Mouse (Mus musculus) mesoderm, embryonic 11.5 days (tissue): ENCODE measurements around the gene Cad.
A peak's percentile ranks its signal among the peaks of the same experiment; 100 is the strongest.

Experiments
- DNase-seq: peaks from one replicate; pipeline ENCODE4 v3.0.0-alpha.2; 2012; ENCODE audit warnings: low read depth, low spot score

The Cad gene

GRCm38 (mm10) chr5:31069810-31070209 lies 15.2 kb downstream of the Cad start:
- no peak for DNase-seq

DNA sequence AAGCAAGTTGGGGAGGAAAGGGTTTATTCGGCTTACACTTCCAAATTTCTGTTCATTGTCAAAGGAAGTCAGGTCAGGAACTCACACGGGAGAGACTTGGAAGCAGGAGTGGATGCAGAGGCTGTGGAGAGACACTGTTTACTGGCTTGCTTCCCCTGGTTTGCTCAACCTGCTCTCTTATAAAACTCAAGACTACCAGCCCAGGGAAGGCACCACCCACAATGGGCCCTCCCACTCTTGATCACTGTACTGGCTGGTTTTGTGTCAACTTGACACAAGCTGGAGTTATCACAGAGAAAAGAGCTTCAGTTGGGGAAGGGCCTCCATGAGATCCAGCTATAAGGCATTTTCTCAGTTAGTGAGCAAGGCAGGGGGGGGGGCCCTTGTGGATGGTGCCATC lies 16.5 kb downstream of the Cad start:
- DNase-seq = no peak

DNA sequence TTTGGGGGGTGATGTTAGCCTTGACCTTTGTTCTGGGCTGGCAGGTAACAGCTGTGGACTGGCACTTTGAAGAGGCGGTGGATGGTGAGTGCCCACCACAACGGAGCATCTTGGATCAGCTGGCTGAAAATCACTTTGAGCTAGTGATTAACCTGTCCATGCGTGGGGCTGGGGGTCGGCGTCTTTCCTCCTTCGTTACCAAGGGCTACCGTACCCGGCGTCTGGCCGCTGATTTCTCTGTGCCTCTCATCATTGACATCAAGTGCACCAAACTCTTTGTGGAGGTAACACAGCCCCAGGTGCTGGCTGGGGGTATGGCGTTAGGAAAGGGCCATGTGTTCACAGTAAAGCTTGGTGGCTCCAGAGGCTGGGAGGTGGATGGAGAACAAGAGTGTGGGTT lies 17.2 kb downstream of the Cad start:
- DNase-seq = no peak

DNA sequence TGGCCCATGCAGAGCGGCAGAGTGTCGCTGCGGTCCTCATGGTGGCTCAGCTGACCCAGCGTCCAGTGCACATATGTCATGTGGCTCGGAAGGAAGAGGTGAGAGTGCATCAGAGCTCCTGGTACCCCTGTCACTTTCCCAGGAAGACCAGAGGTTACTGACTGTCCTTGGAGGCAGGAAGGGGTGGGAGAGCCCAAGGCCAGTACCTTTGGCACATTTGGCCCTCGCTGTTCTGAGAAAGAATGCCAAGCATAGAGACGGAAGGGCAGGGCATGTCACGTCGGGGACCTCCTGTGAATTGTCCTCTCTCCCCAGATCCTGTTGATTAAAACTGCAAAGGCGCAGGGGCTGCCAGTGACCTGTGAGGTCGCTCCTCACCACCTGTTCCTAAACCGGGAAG lies 18.6 kb downstream of the Cad start:
- no peak for DNase-seq

DNA sequence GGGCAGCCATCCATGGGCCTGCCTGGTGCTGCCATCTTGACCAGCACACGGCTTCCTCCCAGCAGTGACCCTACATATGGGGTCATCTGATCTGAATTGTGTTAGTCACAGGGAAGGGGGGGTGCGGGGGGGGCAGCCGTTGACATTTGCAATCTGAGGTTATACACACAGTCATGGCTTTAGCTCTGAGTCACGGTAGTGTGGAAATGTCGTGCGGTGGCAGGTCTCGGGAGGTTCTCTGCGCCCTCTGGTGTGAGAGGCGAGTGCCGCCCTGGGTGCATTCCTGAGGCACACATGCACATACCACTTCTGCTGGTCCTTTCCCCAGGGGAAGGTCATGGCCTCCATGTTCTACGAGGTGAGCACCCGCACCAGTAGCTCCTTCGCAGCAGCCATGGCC lies 21.8 kb downstream of the Cad start:
- no peak for DNase-seq

- DNase-seq = no peak
Observed at GRCm38 (mm10) chr5:31080059-31080794, 25.6 kb downstream of the Cad start.

GRCm38 (mm10) chr5:31080795-31081164 lies 26.2 kb downstream of the Cad start:
- DNase-seq = no peak

DNA sequence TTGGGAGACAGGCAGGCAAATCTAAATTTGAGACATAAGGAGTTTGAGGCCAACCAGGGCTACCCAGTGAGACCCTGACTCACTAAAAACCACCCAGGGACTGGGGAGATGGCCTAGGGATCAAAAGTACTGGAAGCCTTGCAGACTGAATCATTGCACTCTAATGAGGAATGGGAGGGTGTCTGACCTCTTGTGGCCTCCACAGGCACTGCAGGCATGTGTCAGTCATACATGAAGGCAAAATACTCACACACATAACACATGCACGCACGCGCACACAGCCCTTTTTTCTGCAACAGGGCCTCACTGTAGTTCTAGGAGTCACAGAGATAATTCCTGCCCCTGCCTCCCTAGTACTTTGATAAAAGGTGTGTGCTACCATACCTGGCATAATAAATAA lies 26.8 kb downstream of the Cad start:
- peak; percentile 60 for DNase-seq

- DNase-seq = peak; percentile 55
Observed at GRCm38 (mm10) chr5:31082355-31082754, 27.8 kb downstream of the Cad start.

DNA sequence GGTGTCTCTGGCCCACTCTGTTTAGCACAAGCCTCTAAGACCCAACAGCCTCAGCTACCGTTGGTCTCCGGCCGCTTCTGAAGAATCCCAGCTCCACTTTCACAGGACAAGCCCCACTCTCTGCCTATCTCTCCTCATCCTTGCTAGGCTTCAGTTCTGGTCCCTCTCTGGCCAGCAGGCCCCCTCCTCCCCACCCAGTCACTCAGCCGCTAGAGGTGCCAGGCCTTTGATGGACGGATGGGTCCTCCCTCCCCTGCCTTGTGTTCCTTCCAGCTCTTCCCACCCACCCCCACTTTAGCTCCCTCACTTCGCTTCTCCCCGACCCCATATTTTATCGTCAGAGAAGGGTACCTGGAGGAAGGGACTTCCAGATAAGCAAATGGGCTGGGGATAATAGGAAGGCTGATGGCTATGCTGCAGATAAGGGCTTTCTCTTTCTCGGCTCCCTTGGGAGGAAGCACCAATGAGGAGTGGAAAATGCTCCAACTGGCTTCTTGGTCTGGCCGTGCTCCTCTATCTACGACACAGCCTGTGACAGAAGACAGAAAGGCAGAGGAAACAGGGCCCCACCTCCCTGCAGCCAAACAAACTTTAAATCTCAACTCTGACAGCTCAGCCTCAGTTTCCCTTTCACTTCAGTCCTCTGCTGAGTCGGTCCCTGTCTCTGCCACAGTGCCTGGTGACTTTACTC lies 28.5 kb downstream of the Cad start:
- DNase-seq = no peak

GRCm38 (mm10) chr5:31083949-31084348 lies 29.4 kb downstream of the Cad start:
- peak; percentile 41 for DNase-seq

DNA sequence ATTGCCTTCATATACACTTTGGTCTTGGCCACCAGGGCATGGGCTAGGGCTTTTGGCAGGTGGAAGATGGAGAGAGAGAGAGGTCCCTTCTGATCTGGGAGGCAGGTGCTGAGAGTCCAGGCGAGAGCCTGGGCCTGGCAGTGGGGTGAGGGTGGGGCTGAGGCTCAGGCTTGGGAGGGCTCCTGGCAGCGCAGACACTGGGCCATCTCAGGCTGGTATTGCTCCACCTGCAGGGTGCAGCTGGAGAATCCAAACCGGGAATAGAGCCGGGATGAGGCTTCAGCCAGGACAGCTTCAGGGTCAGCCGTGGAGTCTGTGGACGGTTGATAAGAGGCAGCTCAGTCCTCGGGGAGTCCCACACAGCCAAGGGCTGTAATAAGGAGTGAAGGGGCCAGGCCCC lies 32.0 kb downstream of the Cad start:
- DNase-seq = no peak

- no peak for DNase-seq
Observed at GRCm38 (mm10) chr5:31087131-31087530, 32.6 kb downstream of the Cad start.

- DNase-seq = no peak
Observed at GRCm38 (mm10) chr5:31092231-31092975, 37.8 kb downstream of the Cad start.

DNA sequence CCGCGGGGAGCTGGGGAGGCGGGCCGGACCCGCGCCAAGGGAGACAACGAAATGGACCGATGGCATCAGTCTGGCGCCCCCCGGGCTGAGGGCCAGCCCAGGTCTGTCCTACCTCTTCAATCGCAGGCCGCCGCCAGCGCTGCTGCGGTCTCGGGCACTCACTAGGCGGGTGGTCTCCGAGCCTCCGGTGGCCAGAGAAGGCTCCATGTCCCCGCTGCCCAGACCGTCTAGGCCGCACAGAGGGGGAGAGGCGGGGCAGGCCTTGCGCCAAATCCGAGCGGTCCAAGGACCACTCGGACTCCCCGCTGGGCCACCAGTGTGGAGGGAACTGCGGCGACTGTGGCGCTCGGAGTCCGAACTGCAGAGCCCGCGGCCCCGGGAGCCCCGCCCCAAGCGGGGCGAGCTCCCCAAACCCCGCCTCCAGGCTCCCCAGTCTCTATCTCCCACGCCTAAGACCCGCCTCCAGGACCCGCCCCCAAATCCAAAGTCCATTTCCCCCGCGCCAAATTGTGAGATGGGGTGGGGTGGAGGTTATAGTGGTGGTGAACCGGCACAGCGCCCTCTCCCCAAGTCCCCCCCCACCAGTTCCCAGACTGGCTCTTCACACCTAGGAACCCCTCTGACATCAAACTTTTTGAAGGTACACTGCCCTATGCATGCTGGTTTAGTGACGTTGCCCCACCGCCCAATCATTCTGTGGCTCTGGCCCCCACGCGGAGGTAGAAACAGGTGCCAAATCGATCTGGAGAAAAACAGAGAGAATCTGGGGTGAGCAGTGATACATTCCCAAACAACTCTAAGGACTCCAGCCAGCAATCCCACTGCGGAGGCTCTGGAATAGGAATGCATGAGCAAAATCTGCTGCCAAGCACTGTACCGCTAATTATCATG lies 38.8 kb downstream of the Cad start:
- DNase-seq = no peak

DNA sequence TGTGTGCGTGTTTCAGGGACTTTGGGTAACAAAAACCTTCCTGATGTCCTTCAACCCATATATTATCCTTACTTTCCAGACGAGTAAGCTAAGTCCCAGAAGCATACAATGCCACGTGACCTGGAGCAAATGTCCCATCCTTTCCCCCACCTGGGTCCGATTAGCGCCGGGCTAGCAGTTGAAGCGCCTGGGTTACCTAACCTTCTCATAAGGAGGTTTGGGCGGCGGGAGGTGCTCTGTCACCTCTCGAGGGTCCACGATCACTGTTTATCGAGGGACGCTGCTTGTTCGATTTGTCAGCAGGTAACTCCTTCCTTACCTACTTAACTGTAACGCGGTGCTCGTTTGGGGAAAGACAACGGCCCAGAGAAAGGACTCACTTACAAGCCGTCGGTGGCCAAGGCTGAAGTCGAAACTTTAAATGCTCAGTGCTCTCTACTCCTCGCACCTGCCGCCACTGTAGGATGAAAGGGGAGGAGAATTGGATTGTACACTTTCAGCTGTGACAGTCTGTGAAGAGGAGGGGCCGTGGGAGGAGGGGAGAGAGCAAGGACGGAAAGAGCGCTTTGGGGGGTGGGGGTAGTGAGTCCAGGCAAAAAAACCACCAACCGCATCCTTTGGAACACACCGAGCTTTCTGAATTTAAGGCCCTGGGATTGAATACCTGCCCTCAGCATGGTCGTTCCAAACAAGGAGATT lies 39.7 kb downstream of the Cad start:
- no peak for DNase-seq

DNA sequence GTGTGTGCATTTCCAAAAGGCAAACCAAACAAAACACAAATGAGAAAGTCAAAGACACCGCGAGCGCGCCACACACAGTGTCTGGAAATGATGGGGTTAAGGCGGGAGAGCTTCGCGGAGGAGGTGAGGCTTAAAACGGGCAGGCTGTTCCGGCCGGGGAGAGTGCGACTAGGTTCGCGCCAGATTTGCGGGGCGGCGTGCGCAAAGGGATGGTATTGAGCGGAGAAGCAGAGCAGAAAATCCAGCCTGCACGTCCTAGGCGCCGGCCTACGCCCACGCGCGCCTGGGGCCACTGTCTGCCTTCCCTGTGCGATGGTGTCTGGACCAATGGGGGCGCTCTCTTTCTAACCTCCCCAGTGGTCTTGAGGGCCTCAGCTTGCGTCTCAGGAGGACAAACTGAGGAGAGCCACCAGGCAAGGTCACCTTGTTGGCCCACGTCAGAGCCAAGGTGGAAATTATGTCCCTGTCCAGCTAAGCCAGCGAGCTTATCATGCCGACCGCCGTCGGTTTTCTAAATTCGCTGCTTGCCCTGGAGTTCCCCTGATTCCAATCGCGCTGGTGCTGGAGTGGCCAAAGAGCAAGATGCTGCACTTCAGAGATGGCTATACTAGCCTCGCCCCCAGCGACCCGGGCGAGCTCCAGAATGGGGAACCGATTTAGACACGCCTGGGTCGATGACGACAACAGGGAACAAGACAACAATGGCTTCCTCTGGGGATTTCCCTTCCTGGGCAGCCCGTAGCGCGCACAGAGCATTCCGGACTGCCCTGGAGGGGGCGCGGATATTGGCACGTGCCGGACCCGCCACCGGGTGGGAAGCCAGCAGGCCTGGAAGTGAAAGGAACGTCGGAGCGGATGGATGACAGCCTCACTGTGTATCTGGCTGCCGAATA lies 40.5 kb downstream of the Cad start:
- peak; percentile 54 for DNase-seq

DNA sequence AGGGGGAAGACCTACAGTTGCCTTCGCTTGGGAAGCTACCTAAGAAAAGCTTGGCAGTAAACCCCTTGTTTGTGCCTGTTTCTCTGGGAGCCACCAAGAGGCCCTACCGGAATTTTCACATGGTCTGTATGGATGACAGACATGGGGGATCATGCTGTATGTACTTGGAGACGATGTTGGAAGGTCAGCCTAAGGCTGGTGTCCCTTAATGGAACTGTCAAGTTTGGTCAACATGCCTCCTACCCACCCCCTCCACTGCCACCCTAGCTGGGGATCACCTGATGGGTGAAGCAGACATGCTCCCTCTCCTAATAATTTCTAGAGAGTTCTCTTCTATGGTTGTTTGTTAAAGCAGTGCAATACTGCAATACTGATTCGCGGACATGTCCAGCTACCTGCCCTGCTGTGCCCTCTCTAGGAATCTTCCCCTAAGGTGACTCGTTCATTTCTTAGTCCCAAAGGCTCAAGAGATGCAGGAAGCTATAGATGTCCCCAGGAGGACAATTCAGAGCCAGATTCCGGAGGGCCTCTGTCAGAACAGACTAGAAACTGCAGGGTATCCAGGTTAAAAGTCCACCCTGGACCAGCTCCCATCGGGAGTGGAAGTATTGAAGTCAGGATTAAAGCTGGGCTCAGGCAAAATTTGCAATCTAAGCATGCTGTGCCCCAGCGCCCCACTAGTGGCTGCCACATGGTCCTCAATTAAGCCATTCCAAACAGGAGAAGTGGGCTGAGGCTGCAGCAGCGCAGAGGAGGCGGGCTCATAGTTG lies 41.3 kb downstream of the Cad start:
- DNase-seq = no peak

DNA sequence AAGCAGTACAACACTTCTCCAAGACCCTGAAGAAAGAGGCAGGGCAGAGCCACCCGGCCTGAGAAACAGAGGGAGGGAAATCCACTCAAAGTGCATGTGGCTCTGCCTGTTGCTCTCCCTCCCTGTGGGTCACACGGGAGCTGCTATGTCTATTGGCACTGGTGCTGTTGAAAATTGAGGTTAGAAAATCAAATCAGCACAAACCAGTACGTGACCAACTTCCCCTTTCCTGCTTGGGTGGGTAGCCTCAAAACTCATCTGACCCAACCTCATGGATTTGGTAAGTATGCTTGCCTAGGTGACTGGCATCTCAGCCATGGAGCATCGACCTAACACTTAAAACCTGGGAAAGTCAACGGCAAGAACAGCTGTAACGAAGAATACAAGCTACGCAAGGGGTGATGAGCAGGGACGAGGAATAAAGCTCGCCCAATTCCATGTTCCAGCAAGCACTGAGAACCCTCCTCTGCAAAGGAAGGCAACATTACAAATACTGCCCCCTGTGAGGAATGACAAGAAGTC lies 51.3 kb downstream of the Cad start, which contains the start of gene Dnajc5g:
Gene Dnajc5g (plus strand): TSS at position 472 of the 522 bp plus-strand sequence.
- no peak for DNase-seq
